Mouse (Mus musculus): ENCODE measurements around the gene Ccnl1.

Gene Ccnl1

DNA sequence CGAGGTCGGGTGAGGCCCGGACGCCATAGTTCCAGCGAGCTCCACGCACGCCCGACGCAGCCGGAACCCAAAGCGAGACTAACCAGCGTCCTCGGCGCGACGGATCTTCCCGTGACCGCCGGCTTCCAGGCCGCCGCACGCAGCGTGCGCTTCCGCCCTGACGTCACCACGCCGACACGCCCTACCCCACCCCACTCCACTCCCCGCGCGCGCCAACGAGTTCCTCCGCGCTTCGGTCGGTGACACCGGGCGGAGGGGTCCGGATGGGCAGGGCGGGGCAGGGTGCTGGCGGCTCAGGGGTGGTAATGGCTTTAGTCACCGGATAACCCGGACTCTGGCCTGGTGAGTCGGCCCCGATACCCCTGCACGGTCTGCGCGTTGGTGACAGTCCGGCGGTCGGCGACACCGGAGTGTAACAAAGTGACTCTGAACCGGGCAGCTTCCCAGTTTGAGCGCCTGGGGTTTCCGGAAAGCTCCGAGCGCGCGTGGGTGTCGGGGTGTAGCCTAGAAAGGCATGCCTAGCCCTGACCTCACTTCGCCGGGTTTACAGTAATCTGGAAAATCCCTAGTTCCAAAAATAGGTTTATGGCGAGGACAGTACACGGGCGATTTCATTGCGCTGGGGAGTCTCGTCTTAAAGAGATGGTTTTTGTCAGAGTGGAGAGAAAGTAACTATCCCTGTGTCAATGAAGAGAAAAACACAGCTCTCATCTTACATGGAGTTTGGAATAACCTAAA, at the start of gene Ccnl1:
Gene Ccnl1, minus strand, starts transcription at position 148 of the 738 bp plus-strand sequence.
- in situ Hi-C loops (cut with MboI; ENCODE audit: low pct_unique_long_range_greater_than_20kb in 1 of 2, low sequenced_read_pairs in 2 of 2, unreplicated experiment in 1 of 2): loop anchor here in 1 of 2 experiments (10.0 kb wide), 1 partner anchor 573 kb away; no protein-coding TSS in a partner anchor

DNA sequence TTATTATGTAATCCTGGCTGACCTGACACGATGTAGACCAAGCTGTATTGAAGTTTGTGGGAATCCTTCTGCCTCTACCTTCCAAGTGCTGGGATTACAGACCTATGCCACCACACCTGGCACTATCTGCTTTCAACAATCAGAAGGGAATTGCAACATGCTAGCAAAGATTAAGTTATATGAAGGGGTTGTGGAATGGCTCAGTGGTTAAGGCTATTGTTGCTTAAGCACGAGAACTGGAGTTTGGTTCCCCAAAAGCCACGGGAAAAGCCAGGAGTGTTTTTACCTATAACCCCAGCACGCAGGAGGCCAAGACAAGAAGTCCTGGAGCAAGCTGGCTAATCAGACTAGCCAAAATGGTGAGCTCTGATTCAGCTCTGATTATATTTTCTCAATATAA, 46.9 kb upstream of the Ccnl1 start:
- in situ Hi-C loops (cut with MboI; ENCODE audit: low pct_unique_long_range_greater_than_20kb in 1 of 2, low sequenced_read_pairs in 2 of 2, unreplicated experiment in 1 of 2): no loop called here

DNA sequence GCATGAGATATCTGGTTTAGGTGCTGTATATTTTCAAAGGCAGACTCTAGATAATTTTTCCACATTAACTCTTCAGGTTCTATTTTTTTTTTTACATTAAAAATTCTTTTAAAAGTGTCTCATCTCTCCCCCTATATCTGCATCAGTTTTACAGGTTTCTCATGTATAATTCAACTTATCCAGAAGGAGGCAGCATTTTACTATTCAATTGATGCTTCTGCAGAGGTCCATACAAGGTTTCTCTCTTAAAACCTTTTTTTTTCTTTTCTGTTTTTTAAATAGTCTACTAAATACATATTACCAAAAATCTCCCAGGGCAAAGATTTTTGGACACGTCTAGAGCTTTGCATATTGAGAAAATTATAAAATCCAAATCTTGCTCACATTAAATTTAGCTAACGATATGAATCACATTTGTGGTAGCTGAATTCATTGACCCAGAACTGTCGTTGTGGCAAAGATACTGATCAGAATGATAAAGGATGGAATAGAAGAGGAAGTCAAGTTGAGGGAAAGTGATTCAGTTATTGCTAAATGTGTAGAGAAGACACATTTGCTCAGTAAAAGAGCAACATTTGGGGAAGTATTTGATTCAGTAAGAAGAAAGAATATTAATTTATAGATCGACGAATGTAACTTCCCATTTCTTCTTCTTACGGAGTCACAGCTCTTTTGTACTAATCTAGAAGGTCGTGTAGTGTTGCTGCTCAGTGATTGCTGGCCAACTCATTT, 46.3 kb upstream of the Ccnl1 start:
- in situ Hi-C loops (cut with MboI; ENCODE audit: low pct_unique_long_range_greater_than_20kb in 1 of 2, low sequenced_read_pairs in 2 of 2, unreplicated experiment in 1 of 2): no loop called here

- in situ Hi-C loops (cut with MboI; ENCODE audit: low pct_unique_long_range_greater_than_20kb in 1 of 2, low sequenced_read_pairs in 2 of 2, unreplicated experiment in 1 of 2): no loop called here
Observed at GRCm38 (mm10) chr3:66000400-66000799, 42.4 kb upstream of the Ccnl1 start.

GRCm38 (mm10) chr3:65997360-65998008, 39.4 kb upstream of the Ccnl1 start:
- in situ Hi-C loops (cut with MboI; ENCODE audit: low pct_unique_long_range_greater_than_20kb in 1 of 2, low sequenced_read_pairs in 2 of 2, unreplicated experiment in 1 of 2): no loop called here

- in situ Hi-C loops (cut with MboI; ENCODE audit: low pct_unique_long_range_greater_than_20kb in 1 of 2, low sequenced_read_pairs in 2 of 2, unreplicated experiment in 1 of 2): no loop called here
Observed at GRCm38 (mm10) chr3:65992395-65993340, 34.6 kb upstream of the Ccnl1 start.

- in situ Hi-C loops (cut with MboI; ENCODE audit: low pct_unique_long_range_greater_than_20kb in 1 of 2, low sequenced_read_pairs in 2 of 2, unreplicated experiment in 1 of 2): no loop called here
Observed at GRCm38 (mm10) chr3:65990957-65991646, 33.1 kb upstream of the Ccnl1 start.

GRCm38 (mm10) chr3:65990524-65990923, 32.5 kb upstream of the Ccnl1 start:
- in situ Hi-C loops (cut with MboI; ENCODE audit: low pct_unique_long_range_greater_than_20kb in 1 of 2, low sequenced_read_pairs in 2 of 2, unreplicated experiment in 1 of 2): no loop called here

GRCm38 (mm10) chr3:65988711-65989495, 30.9 kb upstream of the Ccnl1 start:
- in situ Hi-C loops (cut with MboI; ENCODE audit: low pct_unique_long_range_greater_than_20kb in 1 of 2, low sequenced_read_pairs in 2 of 2, unreplicated experiment in 1 of 2): no loop called here

DNA sequence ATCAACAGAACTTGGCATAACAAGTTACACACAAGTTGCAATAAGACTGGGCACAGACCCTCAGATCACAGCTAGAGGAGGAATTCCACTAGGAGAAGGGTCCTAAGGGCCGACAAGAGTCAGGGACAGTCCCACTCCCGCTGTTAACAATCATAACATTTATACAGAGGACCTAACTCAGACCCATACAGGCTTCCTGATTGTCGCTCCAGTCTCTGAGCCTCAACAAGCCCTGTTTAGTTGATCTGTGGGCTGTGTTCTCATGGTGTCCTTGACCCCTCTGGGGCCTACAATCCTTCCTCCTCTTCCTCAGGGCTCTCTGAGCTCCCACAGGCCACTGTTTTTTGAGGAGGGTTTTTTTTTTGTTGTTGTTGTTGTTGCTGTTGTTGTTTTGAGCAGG, 18.2 kb upstream of the Ccnl1 start:
- in situ Hi-C loops (cut with MboI; ENCODE audit: low pct_unique_long_range_greater_than_20kb in 1 of 2, low sequenced_read_pairs in 2 of 2, unreplicated experiment in 1 of 2): no loop called here

DNA sequence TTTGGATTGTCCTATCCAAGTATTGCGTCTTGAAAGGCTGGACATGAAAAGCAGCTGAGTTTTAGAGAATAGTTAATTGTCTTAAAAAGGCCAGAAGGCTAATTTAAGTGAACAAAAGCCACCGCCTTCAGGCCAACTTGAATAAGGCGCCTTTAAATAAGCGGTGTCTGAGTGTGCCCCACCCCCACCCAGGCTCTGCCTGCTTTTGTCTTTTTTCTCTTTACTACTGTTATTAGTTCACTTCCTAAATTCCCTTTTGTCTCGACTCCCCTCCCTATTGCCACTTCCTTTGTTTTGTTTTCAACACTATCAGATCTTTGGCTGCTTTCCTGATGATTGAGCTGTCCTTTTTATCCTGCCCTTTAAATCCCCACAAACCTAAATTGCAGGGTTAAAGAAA, 17.3 kb upstream of the Ccnl1 start:
- in situ Hi-C loops (cut with MboI; ENCODE audit: low pct_unique_long_range_greater_than_20kb in 1 of 2, low sequenced_read_pairs in 2 of 2, unreplicated experiment in 1 of 2): no loop called here

DNA sequence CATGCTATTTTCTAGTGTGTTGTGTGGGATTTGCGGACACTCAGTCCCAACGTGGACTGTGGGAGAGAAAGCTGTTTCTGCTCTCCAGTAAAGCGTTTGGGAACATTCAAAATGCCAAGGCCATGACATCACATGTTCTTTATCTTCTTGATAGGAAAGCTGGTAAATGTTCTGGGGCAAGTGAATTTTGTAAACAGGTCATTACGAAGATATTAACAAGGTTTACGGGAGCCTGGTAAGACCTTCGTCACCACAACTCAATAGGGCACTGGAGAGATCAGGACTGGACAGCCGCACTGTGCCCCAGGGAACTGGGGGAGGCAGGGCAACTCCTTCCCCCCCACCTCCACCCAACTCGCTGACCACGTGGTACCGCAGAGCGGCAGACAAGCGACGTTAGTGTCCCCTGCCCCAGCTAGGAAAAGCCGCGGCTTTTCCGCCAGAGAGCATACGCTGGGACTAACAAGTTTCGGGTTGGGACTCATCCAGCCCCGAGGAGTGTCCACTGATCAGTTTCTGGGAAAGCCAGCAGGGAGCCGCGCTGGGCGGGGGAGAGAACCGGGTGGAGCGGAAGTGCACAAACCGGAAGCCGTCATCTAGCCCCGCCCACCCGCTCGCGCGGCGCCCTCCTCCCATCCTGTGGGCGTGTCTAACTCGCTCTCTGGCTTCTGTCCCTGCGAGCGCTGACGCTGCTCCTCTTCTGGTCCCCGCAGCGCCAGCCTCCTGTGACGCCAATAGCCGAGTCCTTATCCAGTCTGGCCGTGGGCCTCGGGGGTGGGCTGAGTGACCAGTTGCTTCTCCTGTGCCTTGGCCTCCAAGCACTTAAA, 16.4 kb upstream of the Ccnl1 start:
- in situ Hi-C loops (cut with MboI; ENCODE audit: low pct_unique_long_range_greater_than_20kb in 1 of 2, low sequenced_read_pairs in 2 of 2, unreplicated experiment in 1 of 2): no loop called here

GRCm38 (mm10) chr3:65973501-65974231, 15.6 kb upstream of the Ccnl1 start:
- in situ Hi-C loops (cut with MboI; ENCODE audit: low pct_unique_long_range_greater_than_20kb in 1 of 2, low sequenced_read_pairs in 2 of 2, unreplicated experiment in 1 of 2): no loop called here

DNA sequence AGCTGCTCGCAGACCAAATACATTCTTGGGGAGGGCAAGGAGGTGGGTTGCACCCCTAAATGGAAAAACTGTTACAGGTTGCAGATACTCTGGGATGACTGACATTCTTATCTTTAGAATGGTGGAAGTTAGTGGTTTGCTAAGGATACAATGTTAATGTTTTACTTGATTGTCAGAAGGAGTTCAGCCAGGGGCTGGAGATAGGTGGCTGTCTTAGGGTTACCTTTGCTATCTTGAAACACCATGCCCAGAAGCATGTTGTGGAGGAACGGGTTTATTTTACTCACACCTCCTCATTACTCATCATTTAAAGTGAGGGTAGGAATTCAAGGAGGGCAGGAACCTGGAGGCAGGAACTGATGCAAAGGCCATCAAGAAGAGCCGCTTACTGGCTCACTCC, 11.1 kb upstream of the Ccnl1 start:
- in situ Hi-C loops (cut with MboI; ENCODE audit: low pct_unique_long_range_greater_than_20kb in 1 of 2, low sequenced_read_pairs in 2 of 2, unreplicated experiment in 1 of 2): no loop called here

- in situ Hi-C loops (cut with MboI; ENCODE audit: low pct_unique_long_range_greater_than_20kb in 1 of 2, low sequenced_read_pairs in 2 of 2, unreplicated experiment in 1 of 2): no loop called here
Observed at GRCm38 (mm10) chr3:65966360-65966759, 8.3 kb upstream of the Ccnl1 start.
